Mouse (Mus musculus) liver, postnatal 0 days (tissue): Measurements from ENCODE around the gene Sprtn.

ENCODE experiments used
- CTCF ChIP-seq: sonication (generic); IDR thresholded peaks from 2 replicates; pipeline ENCODE4 v1.5.1; 2016; ENCODE audit warnings: antibody characterized with exemption, low read depth
- EP300 ChIP-seq: IDR thresholded peaks from 2 replicates; pipeline ENCODE4 v1.6.1; 2016; ENCODE audit warnings: antibody characterized with exemption, low read depth, mild to moderate bottlenecking

DNA sequence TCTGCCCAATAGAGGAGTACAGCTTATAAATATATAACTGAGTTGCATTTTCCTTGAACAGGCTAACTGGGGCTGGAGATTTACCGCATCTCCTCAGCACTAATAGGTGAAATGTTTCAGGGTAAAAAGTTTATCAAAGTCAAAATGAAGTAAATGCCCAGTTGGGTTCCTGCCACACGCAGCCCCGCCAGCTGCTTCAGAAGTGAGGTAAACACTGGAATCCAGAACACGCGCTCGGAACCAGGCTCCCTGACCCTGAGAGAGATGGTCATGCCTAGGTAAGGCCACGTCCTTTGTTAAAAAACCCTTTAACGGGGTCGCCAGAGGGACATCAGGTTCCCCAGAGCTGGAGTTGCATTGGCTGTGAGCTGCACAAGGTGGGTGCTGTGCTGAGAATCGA is 39.0 kb downstream of the Sprtn start:
- TF ChIP-seq CTCF (no peak), EP300 (no peak)
